Mouse (Mus musculus): ENCODE data around the gene Ehbp1l1.
A peak's percentile ranks its signal among the peaks of the same experiment; 100 is the strongest.

The Ehbp1l1 gene

DNA sequence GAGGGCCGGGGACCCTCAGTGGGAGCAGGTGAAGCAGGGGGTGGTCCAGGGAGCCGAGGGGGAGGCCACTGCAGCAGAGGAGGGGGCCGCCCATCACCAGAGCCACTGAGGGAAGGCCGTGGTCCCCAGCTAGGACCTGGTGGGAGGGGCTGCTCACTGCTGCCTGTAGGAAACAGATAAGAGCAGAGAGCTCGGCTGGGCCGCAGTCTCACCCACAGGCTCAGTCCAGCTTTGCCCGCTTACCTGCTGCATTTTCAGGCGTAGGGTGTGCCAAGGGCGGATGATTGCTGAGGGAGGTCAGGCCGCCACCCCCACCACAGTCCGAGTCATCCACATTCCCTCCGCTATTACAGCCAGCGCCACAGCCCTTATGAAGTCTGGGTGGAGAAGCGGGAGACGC, 60.7 kb downstream of the Ehbp1l1 start:
- no peak for DNase-seq

- DNase-seq, result no peak
Measured at GRCm38 (mm10) chr19:5664669-5665257, 61.4 kb downstream of the Ehbp1l1 start.

GRCm38 (mm10) chr19:5662981-5663913, 62.9 kb downstream of the Ehbp1l1 start, which contains the start of gene Sipa1:
Gene Sipa1, minus strand, starts transcription at chr19:5663707.
- peak; percentile 94 to 96 for DNase-seq

DNA sequence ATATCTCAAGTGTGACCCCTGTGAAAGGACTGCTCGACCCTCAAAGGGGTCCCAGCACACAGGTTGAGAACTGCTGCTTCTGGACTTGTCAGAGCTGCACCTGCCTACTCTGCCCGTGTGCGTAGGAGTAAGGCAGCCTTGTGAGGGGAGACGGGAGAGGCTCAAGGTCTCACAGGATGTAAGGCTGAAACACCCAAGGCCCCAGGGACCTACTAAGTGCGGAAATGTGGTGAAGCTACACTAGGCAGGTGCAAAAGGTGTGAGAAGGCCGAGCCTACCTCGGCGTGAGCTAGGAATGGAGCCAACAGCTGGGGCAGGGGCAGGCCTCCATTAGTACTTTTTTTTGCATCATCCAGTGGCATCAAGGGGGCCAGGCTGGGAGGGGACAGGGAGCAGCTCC, 63.8 kb downstream of the Ehbp1l1 start:
- DNase-seq, result no peak

DNA sequence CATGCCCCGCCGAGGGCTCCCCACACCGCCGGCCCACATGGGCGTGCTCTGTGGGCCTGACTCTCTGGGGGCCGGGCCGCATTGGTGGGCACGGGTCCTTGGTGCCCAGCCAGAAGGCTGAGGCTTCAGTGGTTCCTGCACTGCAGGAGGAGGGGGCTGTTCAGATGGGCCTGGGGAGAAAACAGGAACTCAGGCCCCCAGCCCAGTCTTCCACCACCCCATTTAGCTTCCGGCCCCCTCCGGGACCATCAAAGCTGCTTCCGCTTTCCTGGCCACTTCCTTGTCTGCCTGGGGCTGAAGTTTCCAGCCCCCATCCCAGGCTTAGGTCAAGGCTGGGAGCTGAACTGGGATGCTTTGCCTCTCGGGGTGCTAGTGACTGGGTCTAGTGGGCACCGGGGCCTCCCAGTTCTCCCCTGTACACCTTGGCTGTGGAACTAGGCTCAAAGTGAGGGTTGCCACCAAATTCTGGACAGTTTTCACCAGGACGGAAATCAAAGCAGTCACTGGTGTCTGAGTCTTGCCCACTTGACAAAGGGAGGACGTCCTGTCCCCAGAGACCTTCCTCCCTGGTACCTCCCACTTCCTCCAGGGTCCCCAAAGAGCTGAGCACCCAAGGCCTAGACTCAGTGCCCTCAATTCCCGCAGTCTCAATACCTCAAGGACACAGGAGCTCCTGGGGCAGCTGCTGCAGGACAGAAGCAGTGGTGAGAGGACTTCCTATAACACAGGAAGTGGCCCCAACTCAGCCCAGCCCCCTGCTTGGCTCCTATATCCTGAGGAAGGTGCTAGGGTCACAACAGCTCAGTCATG, 65.0 kb downstream of the Ehbp1l1 start:
- DNase-seq, result peak; percentile 46 to 61

All from kidney, postnatal 4 days (tissue).